Mouse (Mus musculus): ENCODE measurements around the gene Hoxd3.

Gene Hoxd3

DNA sequence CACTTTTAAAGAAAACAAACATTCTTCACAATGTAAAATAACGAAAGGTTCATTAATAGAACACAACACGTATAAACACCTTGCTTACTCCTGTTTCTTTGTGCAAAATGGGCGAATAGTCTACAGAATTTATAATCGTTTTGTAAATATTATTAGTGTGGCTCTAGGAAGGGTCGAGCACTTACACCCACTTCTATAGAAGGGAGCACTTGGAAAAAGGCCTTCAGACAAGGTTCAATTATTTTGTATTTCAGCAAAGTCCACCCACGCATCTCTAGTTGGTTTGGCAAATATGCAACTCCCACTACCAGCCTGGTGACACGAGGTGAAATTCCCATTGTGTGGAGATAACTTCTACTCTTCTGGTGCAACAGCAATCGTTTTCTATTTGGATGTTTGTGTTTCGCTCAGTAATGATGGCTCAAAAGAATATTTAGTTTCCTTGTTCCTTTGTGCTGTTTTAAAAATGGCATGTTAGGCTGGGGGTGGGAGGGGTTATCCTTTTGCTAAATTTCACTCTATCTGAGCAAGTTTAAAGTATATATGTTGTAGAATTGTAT, 36.8 kb downstream of the Hoxd3 start:
- no peak for DNase-seq

DNA sequence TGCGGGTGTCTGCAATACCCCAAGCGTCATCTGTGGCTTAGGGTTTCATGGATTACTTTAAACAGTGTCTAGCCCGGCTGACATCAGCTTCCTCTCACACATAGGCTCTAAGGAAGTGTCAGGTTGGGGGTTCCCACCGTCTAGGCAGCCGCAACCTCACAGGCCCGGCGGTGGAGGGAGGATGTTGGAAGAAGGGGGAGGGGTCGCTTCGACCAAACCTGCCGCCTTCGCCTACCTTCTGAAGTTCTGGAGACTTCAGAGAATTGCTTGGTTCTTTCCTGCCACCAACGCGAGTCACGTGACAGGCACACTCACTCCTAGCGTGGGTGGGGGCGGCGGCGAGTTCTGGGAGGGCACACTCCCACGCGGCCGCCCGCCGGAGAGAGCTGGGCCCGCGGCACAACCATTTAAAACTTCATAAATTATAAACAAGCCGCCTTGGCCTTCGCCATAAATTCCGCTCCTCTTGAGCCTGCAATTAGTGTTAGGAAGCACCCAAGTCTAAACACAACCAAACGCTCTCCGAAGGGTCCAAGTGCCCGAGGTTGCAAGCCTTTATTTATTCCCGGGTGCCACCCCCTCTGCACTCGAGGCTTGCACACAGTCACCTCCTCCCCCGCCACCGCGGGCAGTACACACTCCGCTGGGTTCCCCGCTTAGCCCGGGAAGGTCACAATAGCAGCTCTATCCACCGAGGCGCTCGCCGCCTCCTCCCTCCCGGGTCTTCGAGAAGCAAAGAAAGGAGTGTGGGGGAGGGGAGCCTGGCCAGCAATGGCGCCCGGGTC, 37.8 kb downstream of the Hoxd3 start:
- peak; percentile 58 for DNase-seq

DNA sequence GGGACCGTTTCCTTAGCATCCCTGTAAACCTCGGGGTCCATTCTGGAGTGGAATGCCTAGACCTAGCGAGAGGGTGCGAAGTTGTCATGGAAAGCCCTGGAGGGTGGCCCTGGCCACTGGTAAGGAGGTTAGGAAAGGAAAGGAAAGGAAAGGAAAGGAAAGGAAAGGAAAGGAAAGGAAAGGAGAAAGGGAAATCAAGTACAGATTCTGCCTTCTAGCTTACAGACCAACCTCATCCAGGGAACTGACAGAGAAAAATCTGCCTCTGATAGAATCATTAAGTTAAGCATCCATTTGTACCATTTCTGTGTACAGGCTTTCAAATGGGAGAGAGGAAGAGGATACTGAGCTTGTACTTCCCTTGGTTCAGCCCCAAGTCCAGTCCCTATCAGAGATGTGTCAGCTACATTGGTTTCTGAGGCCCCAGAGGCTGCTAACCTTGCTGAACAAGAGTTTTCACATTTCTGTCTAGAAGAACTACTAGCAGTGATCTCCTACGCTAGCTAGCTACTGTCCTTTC, 39.1 kb downstream of the Hoxd3 start:
- DNase-seq = no peak

DNA sequence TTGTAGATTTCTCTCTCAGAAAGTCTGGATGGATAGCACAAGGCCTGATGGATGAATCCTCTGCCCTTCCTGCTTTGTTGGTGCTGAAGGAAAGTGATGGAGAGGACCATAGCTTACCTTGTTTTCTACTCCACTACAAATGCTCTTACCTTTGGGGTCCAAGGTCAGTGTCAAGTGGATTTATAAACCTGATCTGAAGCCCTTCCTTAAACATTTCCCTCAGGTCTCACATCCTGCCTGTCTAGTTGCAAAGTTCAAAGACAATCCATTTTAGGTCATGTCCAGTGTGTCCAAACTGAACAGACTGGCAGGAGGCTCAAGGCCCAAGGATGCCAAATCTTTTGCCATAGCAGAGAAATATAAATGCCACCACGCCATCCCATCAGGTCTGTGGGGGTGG, 40.1 kb downstream of the Hoxd3 start:
- DNase-seq = no peak

DNA sequence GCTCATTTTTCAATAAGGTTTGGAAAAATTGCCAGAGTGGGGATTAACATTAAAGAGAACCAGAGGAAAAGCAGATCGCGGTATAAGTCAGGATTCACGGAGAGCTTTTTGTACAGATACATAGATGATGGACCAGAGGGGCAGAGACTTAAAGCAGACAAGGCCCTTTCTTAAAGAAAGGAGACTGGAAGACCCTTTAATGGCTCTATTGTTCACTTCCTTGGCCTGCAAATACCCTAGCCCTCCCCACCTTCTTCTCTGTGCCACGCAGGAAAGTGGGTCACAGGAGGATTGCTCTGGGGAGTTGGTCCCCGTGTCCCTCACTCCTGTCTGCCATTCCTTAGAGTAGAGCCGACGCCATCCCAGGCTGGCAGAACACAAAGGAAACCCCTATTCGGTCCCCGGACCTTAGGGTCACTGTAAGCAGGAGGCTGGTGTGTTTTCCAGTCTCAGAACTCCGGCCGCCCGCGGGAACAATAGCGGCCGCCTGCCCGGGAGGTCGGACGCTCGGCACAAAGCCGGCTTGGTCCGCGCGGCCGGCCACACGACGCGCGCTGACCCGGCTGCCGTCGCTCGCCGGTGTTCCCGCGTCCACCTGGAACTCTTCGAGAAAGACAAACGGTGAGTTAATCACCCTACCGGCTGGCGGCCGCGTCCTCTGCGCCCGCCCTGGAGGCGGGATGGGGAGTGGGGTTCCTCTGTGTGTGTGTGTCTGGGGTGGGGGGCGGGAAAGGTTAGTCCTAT, 40.9 kb downstream of the Hoxd3 start:
- DNase-seq = no peak

DNA sequence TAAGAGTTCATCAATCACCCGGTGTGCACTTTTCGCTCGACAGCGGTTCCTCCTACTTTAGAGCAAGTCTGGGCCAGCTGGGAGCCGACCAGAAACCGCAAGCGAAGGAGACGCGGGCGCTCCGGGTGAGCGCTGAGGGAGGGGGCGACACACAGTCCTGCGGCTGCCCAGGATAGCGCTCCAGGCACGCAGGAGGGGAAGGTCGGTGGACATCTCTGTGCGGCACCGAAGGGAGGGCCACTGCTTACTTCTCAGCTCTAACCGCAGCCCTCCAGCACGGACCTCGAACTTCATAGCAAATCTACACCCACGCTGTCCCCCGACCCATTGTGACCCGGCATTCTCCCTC, 41.4 kb downstream of the Hoxd3 start:
- DNase-seq = no peak

DNA sequence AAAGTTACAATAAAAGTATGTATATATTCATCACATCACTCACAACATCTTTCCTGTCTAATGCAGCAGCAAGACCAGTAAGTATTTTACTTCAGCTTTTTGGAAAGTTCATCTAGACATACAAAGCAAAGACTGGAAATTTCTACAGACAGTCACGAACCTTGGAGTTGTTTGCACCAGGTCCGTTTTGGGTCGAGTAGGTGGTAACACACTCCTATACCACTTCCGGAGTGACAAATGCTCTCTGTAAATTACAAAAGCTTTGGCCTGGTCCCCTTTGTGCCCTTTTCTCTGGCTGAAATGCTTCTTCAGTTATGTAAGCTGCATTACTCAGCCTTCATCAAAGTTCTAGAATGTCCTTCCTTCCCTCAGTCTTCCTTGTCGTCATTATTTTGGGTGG, 42.0 kb downstream of the Hoxd3 start:
- no peak for DNase-seq

DNA sequence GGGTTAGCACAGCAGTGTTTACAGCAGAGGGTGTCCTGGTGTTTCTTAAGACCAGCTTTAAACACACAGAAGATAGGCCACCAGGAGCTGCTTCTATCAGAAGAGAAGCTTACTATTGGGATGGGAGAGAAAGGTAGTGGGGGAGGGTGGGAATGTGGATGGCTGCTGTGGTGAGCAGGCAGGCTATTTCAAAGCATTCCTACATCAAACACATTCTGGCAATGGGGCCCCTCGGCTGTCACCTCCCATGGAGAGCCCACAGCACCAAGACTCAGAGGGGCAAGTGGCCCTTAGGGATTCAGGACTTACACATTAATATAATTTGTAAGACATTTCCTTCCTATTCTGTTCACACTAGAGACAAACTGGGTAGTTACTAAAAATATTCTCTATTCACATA, 48.4 kb downstream of the Hoxd3 start:
- DNase-seq = no peak

DNA sequence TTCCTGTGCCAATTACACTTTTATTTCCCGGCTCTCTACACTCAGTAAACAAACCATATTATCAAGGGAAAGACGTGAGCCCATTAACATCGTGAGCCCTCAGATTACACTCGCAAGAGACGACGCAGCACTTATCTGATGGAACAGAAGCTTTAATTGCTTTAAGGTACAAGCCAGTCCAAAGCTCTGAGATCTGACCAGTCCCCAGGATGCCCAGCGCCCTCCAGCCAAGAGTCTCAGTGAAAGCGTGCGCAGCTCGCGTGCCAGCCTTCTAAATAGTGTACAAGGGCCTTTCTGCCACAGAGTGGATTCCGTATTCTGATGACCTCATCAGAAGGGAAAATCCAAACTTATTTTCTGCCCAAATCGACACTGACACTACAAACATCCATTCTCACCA, 50.2 kb downstream of the Hoxd3 start:
- no peak for DNase-seq

DNA sequence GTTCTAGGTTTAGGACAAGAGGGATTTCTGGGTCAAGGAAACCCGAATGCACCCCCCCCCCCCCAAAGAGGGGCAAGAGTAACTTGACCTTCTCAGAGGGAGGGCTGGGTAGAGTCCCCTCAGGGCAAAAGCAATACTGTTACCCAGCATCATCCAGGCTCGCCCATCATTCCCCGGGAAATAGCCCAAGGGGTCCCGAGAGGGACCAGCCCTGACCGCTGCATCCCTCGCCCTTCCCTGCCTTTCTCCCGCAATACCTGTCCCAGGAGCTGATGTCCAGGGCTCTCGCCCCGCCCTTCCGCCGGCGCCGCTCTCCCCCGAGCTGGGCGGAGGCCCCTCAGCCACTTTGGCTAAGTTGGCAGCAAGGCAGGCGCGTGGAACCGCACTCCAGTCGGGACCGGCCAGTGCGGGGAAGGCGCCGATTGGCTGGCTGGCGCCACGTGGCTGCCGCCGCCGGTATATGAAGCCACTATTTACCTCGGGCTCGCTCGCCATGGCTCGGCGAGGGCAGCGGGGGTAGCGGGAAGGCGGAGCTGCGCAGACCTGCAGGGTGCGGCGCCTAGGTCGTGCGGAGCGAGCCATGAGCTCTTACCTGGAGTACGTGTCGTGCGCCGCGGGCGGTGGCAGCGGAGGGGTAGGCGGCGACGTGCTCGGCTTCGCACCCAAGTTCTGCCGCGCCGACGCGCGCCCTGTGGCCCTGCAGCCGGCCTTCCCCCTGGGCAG, 51.0 kb downstream of the Hoxd3 start, which contains the start of gene Hoxd1:
TSS of gene Hoxd1 (plus strand) at position 459 of the 723 bp plus-strand sequence.
- peak; percentile 61 for DNase-seq

DNA sequence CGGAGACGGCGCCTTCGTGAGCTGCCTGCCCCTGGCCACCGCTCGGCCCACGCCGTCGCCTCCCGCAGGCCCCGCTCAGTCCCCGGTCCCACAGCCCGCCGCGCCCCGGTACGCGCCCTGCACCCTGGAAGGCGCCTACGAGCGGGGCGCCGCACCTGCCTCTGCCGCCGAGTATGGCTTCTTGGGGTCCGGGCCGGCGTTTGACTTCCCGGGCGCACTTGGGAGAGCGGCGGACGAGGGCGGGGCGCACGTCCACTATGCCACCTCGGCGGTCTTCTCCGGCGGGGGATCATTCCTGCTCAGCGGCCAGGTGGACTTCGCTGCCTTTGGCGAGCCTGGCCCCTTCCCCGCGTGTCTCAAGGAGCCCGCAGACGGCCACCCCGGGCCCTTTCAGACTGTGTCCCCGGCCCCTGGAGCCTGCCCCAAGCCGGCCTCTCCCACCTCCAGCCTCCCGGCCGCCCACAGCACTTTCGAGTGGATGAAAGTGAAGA, 51.6 kb downstream of the Hoxd3 start:
- DNase-seq = no peak

DNA sequence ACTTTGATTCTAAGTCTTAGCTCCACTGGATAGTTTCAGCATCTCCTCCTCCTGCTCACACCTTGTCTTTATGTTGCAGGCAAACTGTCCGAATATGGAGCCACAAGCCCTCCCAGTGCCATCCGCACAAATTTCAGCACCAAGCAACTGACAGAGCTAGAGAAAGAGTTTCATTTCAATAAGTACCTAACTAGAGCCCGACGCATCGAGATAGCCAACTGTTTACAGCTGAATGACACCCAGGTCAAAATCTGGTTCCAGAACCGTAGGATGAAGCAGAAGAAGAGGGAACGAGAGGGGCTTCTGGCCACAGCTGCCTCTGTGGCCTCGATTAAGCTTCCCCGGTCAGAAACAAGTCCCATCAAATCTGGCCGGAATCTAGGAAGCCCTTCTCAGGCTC, 52.2 kb downstream of the Hoxd3 start:
- no peak for DNase-seq

DNA sequence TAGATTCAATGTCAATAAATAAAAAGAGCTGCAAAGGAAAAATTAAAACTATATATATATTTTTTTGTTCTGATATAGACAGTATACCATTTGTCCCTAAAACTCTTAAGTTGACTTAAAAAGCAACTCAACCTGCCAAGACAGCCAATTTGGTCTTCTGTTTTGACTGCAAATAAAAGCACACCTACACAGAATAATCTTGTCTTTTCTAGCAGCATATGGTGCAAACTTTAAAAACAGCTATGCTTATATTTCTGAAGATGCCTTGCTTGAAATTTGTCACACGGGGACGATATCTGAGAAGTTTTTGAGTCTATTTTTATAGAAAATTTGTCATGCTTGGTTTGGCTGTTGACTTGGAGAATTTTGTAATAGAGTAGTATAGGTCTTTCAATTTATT, 62.6 kb downstream of the Hoxd3 start:
- DNase-seq = no peak

DNA sequence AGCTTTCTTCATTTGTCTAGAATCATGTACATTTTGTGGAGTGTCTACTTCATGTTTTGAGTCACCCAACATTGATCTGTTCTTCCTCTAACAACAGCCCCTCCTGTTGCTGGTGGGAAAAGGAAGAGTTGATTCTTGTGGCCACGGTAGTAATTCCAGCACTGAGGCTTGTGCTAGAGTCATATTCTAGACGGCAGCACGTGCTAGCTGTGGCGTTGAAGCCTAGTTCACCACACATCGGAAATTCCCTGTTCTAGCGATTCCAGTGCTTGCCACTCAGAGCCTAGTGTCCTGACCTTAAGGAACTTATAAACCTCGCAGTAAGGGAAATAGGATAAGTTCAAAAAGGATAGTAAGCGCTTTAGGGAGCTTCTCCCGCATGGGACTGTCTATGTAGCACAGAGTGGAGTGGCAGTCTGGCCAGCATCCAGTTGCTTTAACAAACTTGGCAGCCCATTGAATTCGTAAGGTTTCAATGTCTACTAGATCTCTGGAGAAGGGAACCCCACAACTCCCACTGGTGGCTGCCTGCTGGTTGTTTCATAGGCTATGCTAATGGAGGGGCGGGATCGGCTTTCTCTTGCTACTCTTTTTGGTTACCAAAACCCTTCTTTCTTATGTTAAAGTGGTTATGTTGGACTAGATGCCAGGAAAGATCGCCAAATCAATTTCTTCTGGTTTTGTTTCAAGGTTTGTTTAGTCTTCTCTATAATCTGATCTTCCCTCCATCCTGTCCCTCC, 66.0 kb downstream of the Hoxd3 start:
- DNase-seq = no peak

DNA sequence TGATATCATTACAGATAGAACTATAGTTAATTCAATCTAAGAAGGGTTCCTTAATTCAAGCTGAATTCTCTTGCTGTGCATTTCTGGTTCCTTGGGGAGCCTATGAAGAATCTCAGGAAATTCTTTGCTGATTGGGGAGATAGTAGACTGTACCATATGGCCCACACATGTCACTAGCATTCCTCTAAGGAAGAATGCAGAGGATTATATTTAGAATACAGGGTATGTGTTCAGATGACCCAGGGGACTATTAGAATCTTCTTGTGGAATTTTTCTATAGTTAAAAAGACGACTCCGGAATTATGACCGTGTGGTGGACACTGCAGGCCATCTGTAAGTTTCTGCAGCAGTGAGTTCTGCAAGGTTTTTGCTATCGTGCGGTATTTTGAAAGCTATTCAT, 69.7 kb downstream of the Hoxd3 start:
- no peak for DNase-seq

DNA sequence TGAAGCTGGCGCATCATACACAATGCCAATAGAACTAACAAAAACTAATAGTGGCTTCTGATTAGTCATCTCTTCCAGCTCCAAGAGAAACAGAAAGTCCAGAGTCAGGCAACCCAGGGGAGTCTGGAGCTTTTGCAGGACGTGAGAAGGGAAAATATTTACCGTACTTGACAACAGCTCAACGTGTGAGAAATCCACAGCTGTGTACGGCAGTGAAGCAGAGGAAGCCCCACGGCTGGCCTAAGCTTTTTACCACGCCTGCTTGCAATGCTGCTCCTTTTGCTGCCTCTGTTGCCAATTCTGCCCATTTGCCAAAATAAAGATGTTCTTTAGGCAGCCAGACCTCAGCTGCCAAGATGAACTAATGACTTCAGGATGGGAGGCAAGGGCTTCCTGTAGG, 83.8 kb downstream of the Hoxd3 start:
- no peak for DNase-seq

All from kidney, adult 11 months (tissue).